In the genomic region with DNA sequence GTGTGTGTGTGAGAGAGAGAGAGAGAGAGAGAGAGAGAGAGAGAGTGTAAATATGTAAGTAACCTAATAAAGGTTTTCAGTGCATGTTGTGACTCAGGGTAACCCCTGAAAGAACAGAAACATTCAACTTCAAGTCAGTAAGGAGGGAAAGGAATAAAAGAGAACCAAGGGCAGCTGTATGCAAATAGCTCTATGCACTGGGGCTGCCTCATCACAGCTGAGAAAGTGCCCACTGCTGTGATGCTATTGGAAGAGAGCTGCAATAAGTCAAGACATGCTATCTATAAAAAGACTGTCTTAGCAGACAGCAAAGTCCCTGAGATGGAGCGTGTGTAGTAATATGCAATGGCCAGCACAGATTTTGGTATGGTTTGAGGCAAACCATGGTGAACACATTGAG, we compare ENCODE assay signal across 21 mouse cellular contexts. TPM values are rescaled to one million over a fixed set of nuclear protein-coding genes. Genes with fewer than 3 reads are reported as not detected.
DNase-seq lines count a peak whose midpoint lies in the region; ATAC-seq and TF ChIP-seq lines count a peak whose summit lies in the region.
"Had no signal": no experiment of that assay in that cellular context is flagged by ENCODE, and none has a peak within 500 bp of the region (broad histone marks: within the 10 kb centered on the region; RNA-seq: fewer than 3 reads in every experiment).

No protein-coding gene starts in this region.

- H3K4me2 ChIP-seq in midbrain, postnatal 0 days (ENCODE audit: low read depth, low read length, poor library complexity, severe bottlenecking), result no peak overlapping the region
- H3K4me2 ChIP-seq in midbrain, embryonic 13.5 days (replicated peaks), result no peak overlapping the region
- H3K4me2 ChIP-seq: embryonic facial prominence, embryonic 13.5 days; forebrain, embryonic 12.5 days; hindbrain, embryonic 12.5 days had no signal

- H3K4me1 ChIP-seq in midbrain, postnatal 0 days (ENCODE audit: insufficient read depth, low read length), result no peaks in the 10 kb centered on the region; the same call in 1 of the 2 replicates
- peaks cover 14% of the 10 kb centered on the region for H3K4me1 ChIP-seq in midbrain, embryonic 13.5 days (replicated peaks)
- H3K4me1 ChIP-seq in MEL (ENCODE audit: control insufficient read depth in 1 of 2, insufficient read depth in 2 of 2, low read length in 2 of 2), result peaks cover 4 to 15% of the 10 kb centered on the region in 2 experiments
- H3K4me1 ChIP-seq in heart, embryonic 10.5 days, result no peaks in the 10 kb centered on the region; the same call in 1 of the 2 replicates

- H3K4me3 ChIP-seq in midbrain, postnatal 0 days (ENCODE audit: low read depth, low read length), result no peak overlapping the region
- H3K4me3 ChIP-seq in midbrain, embryonic 13.5 days (replicated peaks), result no peak overlapping the region
- no peak overlapping the region for H3K4me3 ChIP-seq in MEL (ENCODE audit: control insufficient read depth in 1 of 2, insufficient read depth in 1 of 2, low read depth in 2 of 2, low read length in 2 of 2)
- H3K4me3 ChIP-seq in heart, embryonic 10.5 days, result no peak overlapping the region
- H3K4me3 ChIP-seq: embryonic facial prominence, embryonic 13.5 days; forebrain, embryonic 12.5 days; gastrocnemius, adult 2 months; heart, embryonic 13.5 days; hindbrain, embryonic 12.5 days had no signal

- WGBS in midbrain, postnatal 0 days, result 69% methylated on average over 1 of the region's 1 CpGs
- 69% methylated on average over 1 of the region's 1 CpGs for WGBS in midbrain, embryonic 13.5 days
- WGBS in heart, embryonic 10.5 days, result 69% methylated on average over 1 of the region's 1 CpGs

- no peak overlapping the region for H3K27ac ChIP-seq in midbrain, postnatal 0 days (ENCODE audit: low read depth, low read length)
- no peak overlapping the region for H3K27ac ChIP-seq in midbrain, embryonic 13.5 days
- no peak overlapping the region for H3K27ac ChIP-seq in MEL (ENCODE audit: control insufficient read depth, low read depth, low read length)
- no peak overlapping the region for H3K27ac ChIP-seq in heart, embryonic 10.5 days
- H3K27ac ChIP-seq: embryonic facial prominence, embryonic 13.5 days; forebrain, embryonic 12.5 days; gastrocnemius, adult 2 months; hindbrain, embryonic 12.5 days had no signal

- no peak overlapping the region for H3K9ac ChIP-seq in midbrain, postnatal 0 days (replicated peaks; ENCODE audit: low read length, poor library complexity, severe bottlenecking)
- no peak overlapping the region for H3K9ac ChIP-seq in midbrain, embryonic 13.5 days (replicated peaks)
- H3K9ac ChIP-seq in MEL (ENCODE audit: control insufficient read depth, low read depth, low read length, poor library complexity, severe bottlenecking), result no peak overlapping the region
- H3K9ac ChIP-seq: embryonic facial prominence, embryonic 13.5 days; forebrain, embryonic 12.5 days; heart, embryonic 13.5 days; hindbrain, embryonic 12.5 days had no signal

- TF ChIP-seq POLR2A in MEL (IDR thresholded peaks at IDR 0.05; ENCODE audit: control insufficient read depth in 1 of 2, insufficient read depth in 1 of 2, low read depth in 1 of 2, low read length in 2 of 2, poor library complexity in 1 of 2), result no peak

- no peak for TF ChIP-seq EP300 in MEL (IDR thresholded peaks at IDR 0.05; ENCODE audit: low read depth in 1 of 2, low read length in 2 of 2)

- no peak for TF ChIP-seq RAD21 in MEL (IDR thresholded peaks at IDR 0.05; ENCODE audit: low read depth, low read length)

- H3K36me3 ChIP-seq in midbrain, postnatal 0 days (ENCODE audit: insufficient read depth, low read length), result no peaks in the 10 kb centered on the region
- H3K36me3 ChIP-seq in midbrain, embryonic 13.5 days, result no peaks in the 10 kb centered on the region
- peaks cover 0 to 7% of the 10 kb centered on the region in 2 experiments; a peak in 2 of 4 replicates for H3K36me3 ChIP-seq in MEL (ENCODE audit: control insufficient read depth in 1 of 2, insufficient read depth in 2 of 2, low read length in 2 of 2)
- H3K36me3 ChIP-seq in splenic B cell, adult 2 months (ENCODE audit: control insufficient read depth, insufficient read depth, low read length, poor library complexity, severe bottlenecking), result no peaks in the 10 kb centered on the region
- no peaks in the 10 kb centered on the region for H3K36me3 ChIP-seq in heart, embryonic 10.5 days
- H3K36me3 ChIP-seq: embryonic facial prominence, embryonic 13.5 days; forebrain, embryonic 12.5 days; heart, embryonic 13.5 days; hindbrain, embryonic 12.5 days had no signal

- no peak for ATAC-seq in midbrain, postnatal 0 days (ENCODE audit: low FRiP score)
- no peak for ATAC-seq in midbrain, embryonic 13.5 days
- ATAC-seq: hindbrain, embryonic 16.5 days; inflammation-experienced regulatory T-cells, adult 6 months had no signal

- H3K79me2 ChIP-seq in MEL (ENCODE audit: control insufficient read depth, insufficient read depth, low read length, poor library complexity), result no peaks in the 10 kb centered on the region; the same call in 1 of the 2 replicates

- H3K27me3 ChIP-seq in midbrain, postnatal 0 days (ENCODE audit: insufficient read depth, low read length), result no peaks in the 10 kb centered on the region
- H3K27me3 ChIP-seq in midbrain, embryonic 13.5 days, result no peaks in the 10 kb centered on the region
- H3K27me3 ChIP-seq in MEL (ENCODE audit: control insufficient read depth in 1 of 2, insufficient read depth in 2 of 2, low read length in 2 of 2), result no peaks in the 10 kb centered on the region
- H3K27me3 ChIP-seq in splenic B cell, adult 2 months (ENCODE audit: control insufficient read depth, insufficient read depth, low read length, poor library complexity, severe bottlenecking), result no peaks in the 10 kb centered on the region
- H3K27me3 ChIP-seq in heart, embryonic 10.5 days (ENCODE audit: insufficient read depth, poor library complexity, severe bottlenecking), result no peaks in the 10 kb centered on the region
- H3K27me3 ChIP-seq: embryonic facial prominence, embryonic 13.5 days; forebrain, embryonic 12.5 days; heart, embryonic 13.5 days; hindbrain, embryonic 12.5 days had no signal

- no peaks in the 10 kb centered on the region for H3K9me3 ChIP-seq in midbrain, postnatal 0 days (ENCODE audit: low read length)
- no peaks in the 10 kb centered on the region for H3K9me3 ChIP-seq in midbrain, embryonic 13.5 days
- no peaks in the 10 kb centered on the region for H3K9me3 ChIP-seq in MEL (replicated peaks; ENCODE audit: insufficient read depth, low read length)
- H3K9me3 ChIP-seq in heart, embryonic 10.5 days, result no peaks in the 10 kb centered on the region
- H3K9me3 ChIP-seq: embryonic facial prominence, embryonic 13.5 days; forebrain, embryonic 12.5 days; heart, embryonic 13.5 days; hindbrain, embryonic 12.5 days had no signal

- TF ChIP-seq CTCF in midbrain, postnatal 0 days (IDR thresholded peaks at IDR 0.05), result no peak
- TF ChIP-seq CTCF in MEL (IDR thresholded peaks at IDR 0.05 in 2 of 3, conservative IDR thresholded peaks at IDR 0.05 in 1 of 3; ENCODE audit: control insufficient read depth in 1 of 3, insufficient read depth in 1 of 3, low read depth in 2 of 3, low read length in 3 of 3, poor library complexity in 1 of 3, severe bottlenecking in 1 of 3), result no peak

- DNase-seq in midbrain, postnatal 0 days (ENCODE audit: low spot score), result peak; percentile 6
- peak; percentile 41 to 47 for DNase-seq in B cell, adult 2 months
- peak; percentile 32 for DNase-seq in MEL (ENCODE audit: low read depth, low spot score)
- peak; percentile 73 for DNase-seq in splenic B cell, adult 2 months (ENCODE audit: low read depth, low spot score)
- DNase-seq in embryo, embryonic 10.5 days (ENCODE audit: low spot score), result no peak
- DNase-seq in heart, embryonic 10.5 days (ENCODE audit: low spot score), result no peak
- DNase-seq: adrenal gland, adult 8-10 months; adrenal gland, postnatal 36 days; cerebellum, adult 11 months; cerebellum, adult 8-10 months; cerebellum, postnatal 14 days; gastrocnemius, adult 2 months; gastrocnemius, postnatal 25 days; heart, postnatal 4 days had no signal

TF ChIP-seq in MEL, 35 proteins besides CTCF, POLR2A, EP300 and RAD21:
- TF ChIP-seq MAFK (IDR thresholded peaks at IDR 0.05; ENCODE audit: borderline replicate concordance, low read depth, low read length) (no peak), SIN3A (IDR thresholded peaks at IDR 0.05; ENCODE audit: low read length) (0 out of 2 replicates have a peak, but pooled peaks have one; percentile 6)

RNA-seq across cellular contexts. Expression of a gene that starts 2.2 kb away (rescaled TPM):
- 2.1 and 2.9 TPM in 2 replicates for total RNA-seq in midbrain, postnatal 0 days (2014; rRNA removed)
- polyA plus RNA-seq in midbrain, postnatal 0 days (2015; fragmentation: Nextera tagmentation; extraction: Ambion mirVana), result 3.9 and 4.8 TPM in 2 replicates
- polyA plus RNA-seq in midbrain, embryonic 13.5 days (2015; fragmentation: Nextera tagmentation; extraction: Ambion mirVana), result 8.8 and 9.4 TPM in 2 replicates
- total RNA-seq in MEL (2012; rRNA removed), result 1.8 and 2.0 TPM in 2 replicates
- 1 to 10 TPM in 1 of 2 experiments, not detected in 1; 4.3 TPM for polyA plus RNA-seq in MEL (2012; ENCODE audit: insufficient read depth in 1 of 2, insufficient read length in 2 of 2, low read depth in 1 of 2, low replicate concordance in 2 of 2, missing spikeins in 1 of 2)
- polyA plus RNA-seq in heart, embryonic 10.5 days (2016; fragmentation: Nextera tagmentation; extraction: Ambion mirVana), result 13.7 and 15.7 TPM in 2 replicates

RNA-seq across cellular contexts. Expression of a gene that starts 28.9 kb away (rescaled TPM):
- 11.1 and 13.6 TPM in 2 replicates for total RNA-seq in midbrain, postnatal 0 days (2014; rRNA removed)
- polyA plus RNA-seq in midbrain, postnatal 0 days (2015; fragmentation: Nextera tagmentation; extraction: Ambion mirVana), result 13.4 and 14.5 TPM in 2 replicates
- 39.2 and 44.5 TPM in 2 replicates for polyA plus RNA-seq in midbrain, embryonic 13.5 days (2015; fragmentation: Nextera tagmentation; extraction: Ambion mirVana)
- 17.8 and 18.1 TPM in 2 replicates for total RNA-seq in MEL (2012; rRNA removed)
- 10 to 100 TPM in 1 of 2 experiments, not detected in 1; 20.6 TPM for polyA plus RNA-seq in MEL (2012; ENCODE audit: insufficient read depth in 1 of 2, insufficient read length in 2 of 2, low read depth in 1 of 2, low replicate concordance in 2 of 2, missing spikeins in 1 of 2)
- polyA plus RNA-seq in heart, embryonic 10.5 days (2016; fragmentation: Nextera tagmentation; extraction: Ambion mirVana), result 14.8 and 25.8 TPM in 2 replicates

Comparison
In these comparisons a context has a peak if more than half of its experiments do, and no peak if none do; other contexts are left out.
1. DNase-seq: peak in midbrain, postnatal 0 days (single experiment), B cell, adult 2 months (2 of 2), MEL (single experiment) and splenic B cell, adult 2 months (single experiment); none in embryo, embryonic 10.5 days (single experiment) and heart, embryonic 10.5 days (single experiment).